Mouse (Mus musculus): ENCODE measurements at regions not wholly inside any gene's neighbourhood (a gene's known extent, or its start where the extent isn't known, plus 50 kb on each side); places are given as distances from the start of the nearest gene placed in this dataset.

DNA sequence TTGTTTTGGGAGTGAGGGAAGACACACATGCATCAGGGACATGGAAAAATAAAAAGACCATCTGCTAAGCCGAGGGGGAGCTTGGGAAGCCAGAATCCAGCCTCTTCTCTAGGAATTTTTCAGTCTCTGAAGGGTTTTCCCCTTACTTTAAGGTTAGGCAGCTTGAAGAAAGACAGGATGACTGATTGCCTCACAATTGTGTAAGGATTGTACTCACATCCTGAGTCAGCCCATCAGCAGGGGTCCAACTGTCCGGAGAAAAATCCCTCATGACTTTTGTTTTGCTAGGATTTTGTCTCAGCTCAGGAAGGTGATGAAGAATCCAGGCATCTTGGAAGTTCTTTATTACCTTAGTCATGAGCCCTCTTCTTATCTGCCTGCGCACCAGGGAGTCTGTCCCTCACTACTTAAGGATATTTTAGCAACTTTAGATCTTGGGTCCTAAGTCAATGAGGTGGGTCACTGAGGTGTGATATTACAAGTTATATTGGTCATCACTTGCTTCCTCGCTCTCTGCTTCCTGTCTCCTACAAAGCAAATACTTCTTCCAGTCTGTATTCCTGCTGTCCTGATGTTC is 65.8 kb upstream of the Bmp2k start:
- no peak for DNase-seq

- DNase-seq: no peak
Measured at GRCm38 (mm10) chr5:96936239-96936638, 61.2 kb upstream of the Bmp2k start.

- no peak for DNase-seq
Measured at GRCm38 (mm10) chr5:96938718-96939117, 58.8 kb upstream of the Bmp2k start.

- no peak for DNase-seq
Measured at GRCm38 (mm10) chr5:96939273-96939672, 58.2 kb upstream of the Bmp2k start.

- no peak for DNase-seq
Measured at GRCm38 (mm10) chr5:96940170-96941086, 57.1 kb upstream of the Bmp2k start.

DNA sequence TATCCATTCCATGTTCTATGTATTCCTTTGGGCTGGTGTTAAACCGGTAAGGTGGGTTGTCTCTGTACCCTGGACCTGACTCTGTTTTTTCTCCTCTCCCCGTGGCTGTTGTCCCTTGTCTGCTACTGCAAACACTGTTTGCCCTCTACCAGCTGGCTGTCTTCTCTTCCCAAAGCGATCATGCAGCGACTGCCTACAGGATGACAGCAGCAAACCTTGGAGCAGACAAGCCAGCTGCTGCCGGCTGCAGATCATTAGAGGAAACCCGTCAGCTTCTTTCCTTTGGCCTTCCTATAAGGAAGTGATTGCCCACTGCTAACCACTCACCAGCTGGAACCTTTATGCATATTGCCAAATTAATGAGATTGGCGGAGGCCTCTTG is 56.4 kb upstream of the Bmp2k start:
- peak; percentile 26 to 39 for DNase-seq

DNA sequence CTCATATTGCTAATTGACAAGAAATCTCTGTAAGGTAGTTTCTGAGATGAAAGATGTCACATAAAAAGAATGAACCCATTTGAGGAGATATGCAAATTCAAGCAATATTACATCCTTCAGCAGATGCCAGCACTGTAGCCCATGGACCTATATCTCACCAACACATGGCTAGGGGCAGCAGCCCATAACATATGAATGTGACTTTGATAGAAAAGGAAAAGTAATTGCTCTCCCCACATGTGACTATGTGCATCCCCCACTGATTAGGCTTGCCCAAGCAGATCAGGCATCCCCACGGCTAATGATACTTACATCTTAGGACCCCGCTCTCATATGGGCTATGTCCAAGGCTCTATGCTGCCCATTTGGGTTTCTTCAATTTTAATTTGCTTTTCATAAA is 56.0 kb upstream of the Bmp2k start:
- DNase-seq: no peak

Measured in kidney, postnatal 4 days (tissue).